Comparison of ENCODE assay signal across 8 mouse cellular contexts in the genomic region with DNA sequence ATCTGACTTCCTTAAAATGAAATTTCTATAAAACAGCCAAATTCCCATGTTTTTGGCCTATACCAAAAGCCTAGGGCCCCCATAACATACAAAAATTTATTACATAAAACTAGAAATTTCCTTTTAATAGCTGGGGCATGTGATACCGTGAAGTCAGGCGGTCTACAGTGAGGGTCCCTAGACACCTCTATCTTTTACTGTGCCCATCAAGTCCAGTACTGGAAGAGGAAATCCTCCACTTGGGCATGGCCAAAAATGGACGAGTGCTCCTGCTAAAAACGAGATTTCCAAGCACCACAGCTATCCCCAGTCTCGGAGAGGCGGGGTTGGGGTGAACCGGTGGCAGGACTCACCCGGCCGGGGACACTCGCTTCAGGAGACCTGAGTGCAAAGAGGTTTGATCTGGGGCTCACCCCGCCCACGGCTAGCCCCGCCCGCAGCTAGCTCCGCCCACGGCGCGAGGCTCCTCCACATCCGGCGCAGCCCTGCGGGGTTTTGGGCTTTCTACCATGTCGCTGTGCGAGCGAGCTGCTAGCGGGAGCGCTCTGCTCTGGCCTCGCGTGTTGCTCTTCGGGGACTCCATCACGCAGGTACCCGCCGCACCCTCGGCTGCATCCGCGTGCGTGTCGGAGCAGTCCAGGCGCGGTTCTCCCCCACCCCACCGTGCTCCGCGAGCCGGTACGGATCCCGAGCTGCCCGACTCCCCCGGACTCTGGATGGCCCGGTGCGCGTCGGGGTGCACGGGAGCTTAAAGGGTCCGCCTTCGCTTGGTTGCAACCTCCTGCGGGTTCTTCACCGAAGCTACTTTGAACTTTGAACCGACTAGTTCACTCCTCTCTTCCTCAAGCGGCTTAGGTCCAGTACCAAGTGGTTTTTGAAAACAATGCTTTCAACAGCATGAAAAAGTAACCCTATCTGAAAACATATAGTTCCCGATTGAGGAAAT. TPM values are rescaled to one million over a fixed set of nuclear protein-coding genes. Genes with fewer than 3 reads are reported as not detected.
DNase-seq lines count a peak whose midpoint lies in the region; ATAC-seq and TF ChIP-seq lines count a peak whose summit lies in the region.

A gene (plus strand): TSS at position 467 of the 946 bp plus-strand sequence.

- H3K27ac ChIP-seq in hindbrain, embryonic 10.5 days: peak within 1 kb of the TSS; percentile 90
- peak within 1 kb of the TSS; percentile 84 for H3K27ac ChIP-seq in lung, postnatal 0 days (ENCODE audit: low read length)

- 3% methylated on average over 59 of the region's 59 CpGs for WGBS in hindbrain, embryonic 10.5 days
- 2% methylated on average over 53 of the region's 59 CpGs for WGBS in lung, postnatal 0 days

- peaks cover 13% of the 10 kb centered on the region for H3K4me1 ChIP-seq in hindbrain, embryonic 10.5 days (replicated peaks)
- H3K4me1 ChIP-seq in lung, postnatal 0 days (ENCODE audit: insufficient read depth, low read depth, low read length): peaks cover 6% of the 10 kb centered on the region; the same call in 1 of the 2 replicates

- H3K9ac ChIP-seq in lung, postnatal 0 days (replicated peaks; ENCODE audit: low read depth): peak within 1 kb of the TSS; percentile 63

- TF ChIP-seq EP300 in lung, postnatal 0 days (IDR thresholded peaks at IDR 0.05): no peak

- peak; percentile 86 for ATAC-seq in frontal cortex, adult (ENCODE audit: low TSS enrichment)
- ATAC-seq in lung, postnatal 0 days: peak; percentile 94

- no peak for TF ChIP-seq CTCF in lung, postnatal 0 days (IDR thresholded peaks at IDR 0.05)

- peak within 1 kb of the TSS; percentile 82 for H3K4me2 ChIP-seq in lung, postnatal 0 days (replicated peaks; ENCODE audit: low read depth, low read length)

- H3K4me3 ChIP-seq in hindbrain, embryonic 10.5 days: peak within 1 kb of the TSS; percentile 82
- peak within 1 kb of the TSS; percentile 81 for H3K4me3 ChIP-seq in lung, postnatal 0 days (ENCODE audit: low read depth, low read length)

- H3K9me3 ChIP-seq in hindbrain, embryonic 10.5 days: no peaks in the 10 kb centered on the region
- no peaks in the 10 kb centered on the region for H3K9me3 ChIP-seq in lung, postnatal 0 days (ENCODE audit: low read length)

- H3K36me3 ChIP-seq in hindbrain, embryonic 10.5 days: peaks cover 71% of the 10 kb centered on the region
- peaks cover 10% of the 10 kb centered on the region; the same call in 1 of the 2 replicates for H3K36me3 ChIP-seq in lung, postnatal 0 days (ENCODE audit: insufficient read depth, low read length)

- DNase-seq in MN1 (ENCODE audit: low spot score): peak; percentile 86
- peak; percentile 85 for DNase-seq in cerebellum, adult 9-10 months
- DNase-seq in hindbrain, embryonic 10.5 days (ENCODE audit: low spot score): peak; percentile 86
- DNase-seq in layer of hippocampus, adult 9-11 months: peak; percentile 75
- peak; percentile 91 for DNase-seq in lung, postnatal 0 days (ENCODE audit: low spot score)
- peak; percentile 67 for DNase-seq in ovary, postnatal 14 days (ENCODE audit: low spot score)
- DNase-seq in thymus, postnatal 14 days: peak; percentile 94

- no peaks in the 10 kb centered on the region for H3K27me3 ChIP-seq in hindbrain, embryonic 10.5 days (ENCODE audit: insufficient read depth, poor library complexity, severe bottlenecking)
- no peaks in the 10 kb centered on the region for H3K27me3 ChIP-seq in lung, postnatal 0 days (replicated peaks; ENCODE audit: insufficient read depth, low read length)

RNA-seq across cellular contexts. Expression of the gene that starts here (rescaled TPM):
- polyA plus RNA-seq in hindbrain, embryonic 10.5 days (2016; fragmentation: Nextera tagmentation; extraction: Ambion mirVana): 45.4 and 48.6 TPM in 2 replicates
- 111 and 112 TPM in 2 replicates for polyA plus RNA-seq in lung, postnatal 0 days (2015; fragmentation: Nextera tagmentation; extraction: Ambion mirVana)

Comparison
In these comparisons a context has a peak if more than half of its experiments do, and no peak if none do; other contexts are left out.
1. Peak in every context shown above with its lines: DNase-seq, ATAC-seq, H3K4me3 ChIP-seq and H3K27ac ChIP-seq.